Mouse (Mus musculus) thymus, adult 18-20 months (tissue): Measurements from ENCODE around the gene D5Ertd577e.
"Not testable (repeated sequence)": the region's sequence is repeated elsewhere in the genome, so short reads cannot be mapped to it uniquely, and the experiment has no call there.

ENCODE experiments used
- DNase-seq, 2 experiments: peaks; one replicate each; pipeline ENCODE4 v3.0.0; 2022; ENCODE audit warnings: mixed read lengths in 2 of 2

The D5Ertd577e gene

GRCm38 (mm10) chr5:95456506-95456905 lies at the start of gene D5Ertd577e:
Gene D5Ertd577e (plus strand): TSS chr5:95456806.
- DNase-seq, result not testable (repeated sequence)

GRCm38 (mm10) chr5:95510458-95510857 lies 53.9 kb downstream of the D5Ertd577e start, which contains the start of gene Gm3286:
Gene Gm3286 (plus strand): TSS chr5:95510758.
- not testable (repeated sequence) for DNase-seq
